ENCODE assay signal across 16 mouse cellular contexts in genomic region chr12:117592019-117592418, GRCm38 (mm10).
A peak's percentile ranks its signal among the peaks of the same experiment; 100 is the strongest.
DNase-seq lines count a peak whose midpoint lies in the region; ATAC-seq lines count a peak whose summit lies in the region.
"Had no signal": no experiment of that assay in that cellular context is flagged by ENCODE, and none has a peak within 500 bp of the region (broad histone marks: within the 10 kb centered on the region; RNA-seq: fewer than 3 reads in every experiment).

No protein-coding gene starts in this region.

- H3K4me1 ChIP-seq in hindbrain, embryonic 14.5 days (replicated peaks; ENCODE audit: control insufficient read depth, insufficient read depth, low read length) = no peaks in the 10 kb centered on the region
- H3K4me1 ChIP-seq in hindbrain, embryonic 12.5 days = peaks cover 6% of the 10 kb centered on the region
- no peaks in the 10 kb centered on the region; the same call in 1 of the 2 replicates for H3K4me1 ChIP-seq in limb, embryonic 10.5 days
- H3K4me1 ChIP-seq: neural tube, embryonic 13.5 days had no signal

- WGBS in hindbrain, embryonic 14.5 days = 37% methylated on average over 2 of the region's 2 CpGs
- 35% methylated on average over 2 of the region's 2 CpGs for WGBS in hindbrain, embryonic 12.5 days
- 42% methylated on average over 2 of the region's 2 CpGs for WGBS in limb, embryonic 10.5 days

- DNase-seq in hindbrain, embryonic 14.5 days (ENCODE audit: low spot score) = no peak
- peak; percentile 11 for DNase-seq in layer of hippocampus, adult 9-11 months
- DNase-seq in layer of hippocampus, adult 11-12 months (ENCODE audit: low spot score) = no peak
- peak; percentile 5 for DNase-seq in retina, postnatal 1 day
- DNase-seq in retina, embryonic 14.5 days (ENCODE audit: low spot score) = no peak
- DNase-seq in limb, embryonic 10.5 days (ENCODE audit: low spot score) = peak; percentile 25
- DNase-seq: adrenal gland, postnatal 10 days; cerebellum, adult 9-10 months; lung, adult 18-20 months; thymus, postnatal 4 days had no signal

- no peak overlapping the region for H3K9ac ChIP-seq in hindbrain, embryonic 14.5 days
- H3K9ac ChIP-seq in hindbrain, embryonic 12.5 days = no peak overlapping the region
- H3K9ac ChIP-seq: heart, embryonic 13.5 days; neural tube, embryonic 13.5 days had no signal

- H3K9me3 ChIP-seq in hindbrain, embryonic 14.5 days (ENCODE audit: control insufficient read depth, low read length) = no peaks in the 10 kb centered on the region
- peaks cover 2% of the 10 kb centered on the region; the same call in 1 of the 2 replicates for H3K9me3 ChIP-seq in hindbrain, embryonic 12.5 days (replicated peaks)
- H3K9me3 ChIP-seq in limb, embryonic 10.5 days (replicated peaks) = no peaks in the 10 kb centered on the region

- H3K4me2 ChIP-seq in hindbrain, embryonic 14.5 days (replicated peaks) = no peak overlapping the region
- H3K4me2 ChIP-seq in hindbrain, embryonic 12.5 days (replicated peaks) = no peak overlapping the region
- H3K4me2 ChIP-seq: heart, embryonic 13.5 days; neural tube, embryonic 13.5 days had no signal

- H3K36me3 ChIP-seq in hindbrain, embryonic 14.5 days (replicated peaks; ENCODE audit: control insufficient read depth, insufficient read depth) = no peaks in the 10 kb centered on the region
- H3K36me3 ChIP-seq in hindbrain, embryonic 12.5 days = no peaks in the 10 kb centered on the region
- no peaks in the 10 kb centered on the region for H3K36me3 ChIP-seq in limb, embryonic 10.5 days
- H3K36me3 ChIP-seq: neural tube, embryonic 13.5 days had no signal

- no peak for ATAC-seq in hindbrain, embryonic 14.5 days (ENCODE audit: low FRiP score)
- no peak for ATAC-seq in hindbrain, embryonic 12.5 days (ENCODE audit: low FRiP score)
- ATAC-seq in cerebellum, adult (ENCODE audit: insufficient number of reproducible peaks, low FRiP score, low TSS enrichment) = no peak
- ATAC-seq: CD4-positive, CD25-positive, alpha-beta regulatory T cell, adult 4 months; forebrain, embryonic 14.5 days had no signal

- H3K27ac ChIP-seq in hindbrain, embryonic 14.5 days = 0 out of 2 replicates have a peak overlapping the region, but pooled peaks have one; percentile 7
- no peak overlapping the region for H3K27ac ChIP-seq in hindbrain, embryonic 12.5 days
- H3K27ac ChIP-seq in limb, embryonic 10.5 days = no peak overlapping the region
- H3K27ac ChIP-seq: heart, embryonic 13.5 days; neural tube, embryonic 13.5 days had no signal

- no peaks in the 10 kb centered on the region for H3K27me3 ChIP-seq in hindbrain, embryonic 14.5 days (ENCODE audit: control insufficient read depth, insufficient read depth, low read length)
- H3K27me3 ChIP-seq in hindbrain, embryonic 12.5 days = no peaks in the 10 kb centered on the region
- no peaks in the 10 kb centered on the region for H3K27me3 ChIP-seq in limb, embryonic 10.5 days (ENCODE audit: low read depth, poor library complexity, severe bottlenecking)
- H3K27me3 ChIP-seq: heart, embryonic 13.5 days; neural tube, embryonic 13.5 days had no signal

- no peak overlapping the region for H3K4me3 ChIP-seq in hindbrain, embryonic 14.5 days (replicated peaks; ENCODE audit: low read length)
- H3K4me3 ChIP-seq in hindbrain, embryonic 12.5 days = no peak overlapping the region
- H3K4me3 ChIP-seq in limb, embryonic 10.5 days = no peak overlapping the region
- H3K4me3 ChIP-seq: heart, embryonic 13.5 days; neural tube, embryonic 13.5 days had no signal

Comparison
In these comparisons a context has a peak if more than half of its experiments do, and no peak if none do; other contexts are left out.
1. DNase-seq: peak in layer of hippocampus, adult 9-11 months (single experiment), retina, postnatal 1 day (single experiment) and limb, embryonic 10.5 days (single experiment); none in hindbrain, embryonic 14.5 days (single experiment), layer of hippocampus, adult 11-12 months (single experiment) and retina, embryonic 14.5 days (single experiment).